Mouse (Mus musculus) hindbrain, embryonic 14.5 days (tissue): Measurements from ENCODE around the gene Cxcl9. TPM values are rescaled to one million over a fixed set of nuclear protein-coding genes. Genes with fewer than 3 reads are reported as not detected.

Experiments used
- ATAC-seq: fragments of 200-750 bp; cut with Nextera tagmentation; 2 replicates; pipeline ENCODE4 v1.8.0; 2017; ENCODE audit warnings: moderate number of reproducible peaks, mild to moderate bottlenecking, moderate TSS enrichment, moderate library complexity; ENCODE audit not compliant: low FRiP score
- DNase-seq: peaks from one replicate; pipeline ENCODE4 v3.0.0-alpha.2; 2015; ENCODE audit warnings: low spot score
- H3K27ac ChIP-seq: fragments of 300-500 bp; sonication (generic); 2 replicates; pipeline ENCODE4 v1.5.1; 2014; ENCODE audit warnings: mild to moderate bottlenecking, moderate library complexity
- H3K27me3 ChIP-seq: fragments of 300-500 bp; sonication (generic); 2 replicates; pipeline ENCODE4 v1.6.1; 2014; ENCODE audit warnings: mild to moderate bottlenecking, low read length, mixed read lengths; ENCODE audit not compliant: control insufficient read depth, insufficient read depth
- H3K36me3 ChIP-seq: fragments of 300-500 bp; sonication (generic); replicated peaks from 2 replicates; pipeline ENCODE4 v1.6.1; 2014; ENCODE audit not compliant: control insufficient read depth, insufficient read depth
- H3K4me1 ChIP-seq: fragments of 300-500 bp; sonication (generic); replicated peaks from 2 replicates; pipeline ENCODE4 v1.6.1; 2014; ENCODE audit warnings: antibody characterized with exemption, low read length, mixed read lengths; ENCODE audit not compliant: control insufficient read depth, insufficient read depth
- H3K4me2 ChIP-seq: fragments of 300-500 bp; sonication (generic); replicated peaks from 2 replicates; pipeline ENCODE4 v1.6.1; 2014; ENCODE audit warnings: mild to moderate bottlenecking, moderate library complexity
- H3K4me3 ChIP-seq: fragments of 300-500 bp; sonication (generic); replicated peaks from 2 replicates; pipeline ENCODE4 v1.5.1; 2014; ENCODE audit warnings: mild to moderate bottlenecking, low read length
- H3K9ac ChIP-seq: fragments of 300-500 bp; sonication (generic); 2 replicates; pipeline ENCODE4 v1.6.1; 2014
- H3K9me3 ChIP-seq: fragments of 300-500 bp; sonication (generic); 2 replicates; pipeline ENCODE4 v1.6.1; 2016; ENCODE audit warnings: low read length; ENCODE audit not compliant: control insufficient read depth
- WGBS: fragments of 180-500 bp; shearing (Covaris S2); extraction: QIAGEN DNeasy Blood & Tissue Kit; methylation state at CpG from one replicate; pipeline ENCODE4 v1.1.7; 2014; 5-methylcytosine and 5-hydroxymethylcytosine counted together
- polyA plus RNA-seq: library from polyadenylated mRNA; unstranded; fragments of >200 nt; fragmentation: Nextera tagmentation; extraction: Ambion mirVana; gene quantifications from 2 replicates; pipeline ENCODE4 v1.2.1, GENCODE M21; 2014

Gene Cxcl9
- polyA plus RNA-seq, 1 experiment from 2014 or later, result not detected

- peaks cover 89% of the 10 kb centered on the region for H3K36me3 ChIP-seq
- no peak overlapping the region for H3K4me2 ChIP-seq
- 94% methylated on average over 13 of the region's 13 CpGs for WGBS
- H3K4me3 ChIP-seq, result no peak overlapping the region
- no peaks in the 10 kb centered on the region for H3K9me3 ChIP-seq
- H3K4me1 ChIP-seq, result no peaks in the 10 kb centered on the region
- DNase-seq (no peak), ATAC-seq (no peak)
- no peak overlapping the region for H3K9ac ChIP-seq
- no peak overlapping the region for H3K27ac ChIP-seq
- H3K27me3 ChIP-seq, result no peaks in the 10 kb centered on the region
These were observed 25.6 kb downstream of the Cxcl9 start for GRCm38 (mm10) chr5:92302149-92302840.

- peaks cover 96% of the 10 kb centered on the region for H3K36me3 ChIP-seq
- 85% methylated on average over 2 of the region's 2 CpGs for WGBS
- no peak overlapping the region for H3K4me2 ChIP-seq
- DNase-seq (no peak), ATAC-seq (no peak)
- no peak overlapping the region for H3K9ac ChIP-seq
- H3K4me1 ChIP-seq, result no peaks in the 10 kb centered on the region
- no peaks in the 10 kb centered on the region for H3K9me3 ChIP-seq
- no peaks in the 10 kb centered on the region for H3K27me3 ChIP-seq
- H3K27ac ChIP-seq, result no peak overlapping the region
- H3K4me3 ChIP-seq, result no peak overlapping the region
These were observed 33.4 kb downstream of the Cxcl9 start for GRCm38 (mm10) chr5:92294525-92294924.

- Histone ChIP-seq H3K27ac (no peak overlapping the region), H3K9me3 (no peaks in the 10 kb centered on the region), H3K27me3 (no peaks in the 10 kb centered on the region), H3K9ac (no peak overlapping the region), H3K4me2 (no peak overlapping the region), H3K4me1 (no peaks in the 10 kb centered on the region), H3K36me3 (peaks cover 98% of the 10 kb centered on the region), H3K4me3 (no peak overlapping the region)
- no peak for DNase-seq
- 97% methylated on average over 6 of the region's 6 CpGs for WGBS
- ATAC-seq, result no peak
These were observed 36.0 kb downstream of the Cxcl9 start for GRCm38 (mm10) chr5:92291652-92292414.

GRCm38 (mm10) chr5:92287840-92288239, 40.0 kb downstream of the Cxcl9 start:
- 90% methylated on average over 6 of the region's 6 CpGs for WGBS
- H3K36me3 ChIP-seq, result peaks cover 79% of the 10 kb centered on the region
- no peak for ATAC-seq

GRCm38 (mm10) chr5:92283107-92283506, 44.8 kb downstream of the Cxcl9 start:
- Histone ChIP-seq H3K9ac (no peak overlapping the region), H3K27ac (no peak overlapping the region), H3K9me3 (no peaks in the 10 kb centered on the region), H3K4me2 (no peak overlapping the region), H3K36me3 (peaks cover 34% of the 10 kb centered on the region), H3K4me1 (peaks cover 6% of the 10 kb centered on the region), H3K4me3 (no peak overlapping the region), H3K27me3 (no peaks in the 10 kb centered on the region)
- ATAC-seq (no peak), DNase-seq (no peak)
- 81% methylated on average over 3 of the region's 3 CpGs for WGBS

More at GRCm38 (mm10) chr5:92287840-92288239, 40.0 kb downstream of the Cxcl9 start:
- Histone ChIP-seq H3K9me3 (no peaks in the 10 kb centered on the region), H3K4me3 (no peak overlapping the region), H3K4me1 (no peaks in the 10 kb centered on the region), H3K27me3 (no peaks in the 10 kb centered on the region), H3K9ac (no peak overlapping the region), H3K27ac (no peak overlapping the region), H3K4me2 (no peak overlapping the region)
- DNase-seq, result no peak

- no peak overlapping the region for H3K9ac ChIP-seq
- ATAC-seq (no peak), DNase-seq (no peak)
- 75% methylated on average over 4 of the region's 4 CpGs for WGBS
- H3K9me3 ChIP-seq, result no peaks in the 10 kb centered on the region
- H3K4me2 ChIP-seq, result no peak overlapping the region
- H3K4me1 ChIP-seq, result peaks cover 6% of the 10 kb centered on the region
- no peaks in the 10 kb centered on the region for H3K27me3 ChIP-seq
- no peak overlapping the region for H3K27ac ChIP-seq
- peaks cover 28% of the 10 kb centered on the region for H3K36me3 ChIP-seq
- no peak overlapping the region for H3K4me3 ChIP-seq
These were observed 45.3 kb downstream of the Cxcl9 start for GRCm38 (mm10) chr5:92282571-92282970.

GRCm38 (mm10) chr5:92278942-92279537, 48.8 kb downstream of the Cxcl9 start:
- ATAC-seq (no peak), DNase-seq (no peak)
- no peak overlapping the region for H3K4me3 ChIP-seq
- H3K27ac ChIP-seq, result no peak overlapping the region
- no peak overlapping the region for H3K4me2 ChIP-seq
- 0 out of 2 replicates have a peak overlapping the region, but pooled peaks have one; percentile 63 for H3K9ac ChIP-seq
- 0 out of 2 replicates have a peak, but pooled peaks cover 3% of the 10 kb centered on the region for H3K36me3 ChIP-seq
- H3K27me3 ChIP-seq, result no peaks in the 10 kb centered on the region
- peaks cover 6% of the 10 kb centered on the region for H3K4me1 ChIP-seq
- 81% methylated on average over 10 of the region's 10 CpGs for WGBS
- no peaks in the 10 kb centered on the region for H3K9me3 ChIP-seq

- Histone ChIP-seq H3K4me2 (peak within 1 kb of the TSS; percentile 71), H3K9ac (peak within 1 kb of the TSS; percentile 63), H3K27ac (peak within 1 kb of the TSS; percentile 60), H3K36me3 (no peaks in the 10 kb centered on the region), H3K27me3 (no peaks in the 10 kb centered on the region), H3K4me3 (peak within 1 kb of the TSS; percentile 54), H3K9me3 (no peaks in the 10 kb centered on the region), H3K4me1 (peaks cover 6% of the 10 kb centered on the region)
- DNase-seq (peak; percentile 68), ATAC-seq (peak; percentile 92)
- 2% methylated on average over 54 of the region's 54 CpGs for WGBS
These were observed 50.2 kb downstream of the Cxcl9 start, which contains the start of gene Naaa for GRCm38 (mm10) chr5:92277437-92278394. TSS of gene Naaa (minus strand) at chr5:92278170.
